Mouse (Mus musculus) thymus, postnatal 0 days (tissue): ENCODE data around the gene Nrxn3. TPM values are rescaled to one million over a fixed set of nuclear protein-coding genes. Genes with fewer than 3 reads are reported as not detected.

ENCODE experiments used
- DNase-seq: peaks from one replicate; pipeline ENCODE4 v3.0.0-alpha.2; 2015; ENCODE audit warnings: low spot score
- polyA plus RNA-seq: library from polyadenylated mRNA; unstranded; fragments of >200 nt; fragmentation: Nextera tagmentation; extraction: Ambion mirVana; gene quantifications from 2 replicates; pipeline ENCODE4 v1.2.1, GENCODE M21; 2015

Nrxn3 gene
- polyA plus RNA-seq, 1 experiment from 2014 or later: 0.17 TPM

DNA sequence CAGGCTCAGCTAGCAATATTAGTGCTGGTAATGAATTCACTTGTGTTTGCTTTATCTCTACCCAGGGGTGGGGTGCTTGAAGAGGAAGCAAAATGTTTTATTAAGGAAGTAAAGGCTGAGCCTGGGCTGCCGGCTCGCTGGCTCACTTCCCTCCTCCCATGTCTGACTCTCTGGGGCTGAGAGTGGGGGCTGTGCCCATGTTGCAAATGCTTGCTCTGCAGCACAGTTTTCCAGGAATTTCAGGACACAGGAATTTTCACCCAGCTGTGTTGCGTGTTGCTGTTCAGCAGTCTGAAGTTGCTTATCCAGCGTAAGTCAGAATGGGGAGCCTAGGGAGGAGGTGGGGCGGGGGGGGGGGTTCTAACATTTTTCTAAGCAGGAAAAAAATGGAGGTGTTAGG is 89.5 kb downstream of the Nrxn3 start:
- DNase-seq: no peak

DNA sequence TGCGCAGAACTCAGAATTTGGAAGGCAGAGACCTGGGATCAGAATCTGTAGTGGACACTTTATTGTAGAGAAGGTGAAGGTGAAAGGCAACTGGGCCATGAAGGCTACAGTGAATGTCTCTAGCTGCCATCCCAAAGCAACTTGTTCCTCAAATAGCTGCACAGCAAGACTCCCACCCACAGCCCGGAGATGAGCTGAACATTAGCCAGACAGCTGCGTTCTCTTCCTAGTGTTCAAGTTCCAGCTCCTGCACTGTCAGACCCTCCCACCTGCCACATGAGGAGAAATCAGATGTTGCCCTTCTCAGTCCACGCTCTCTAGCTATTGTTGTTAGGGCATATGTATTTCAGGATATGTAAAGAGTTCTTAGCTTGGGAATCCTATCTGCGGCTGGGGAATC is 94.2 kb downstream of the Nrxn3 start:
- DNase-seq: no peak

DNA sequence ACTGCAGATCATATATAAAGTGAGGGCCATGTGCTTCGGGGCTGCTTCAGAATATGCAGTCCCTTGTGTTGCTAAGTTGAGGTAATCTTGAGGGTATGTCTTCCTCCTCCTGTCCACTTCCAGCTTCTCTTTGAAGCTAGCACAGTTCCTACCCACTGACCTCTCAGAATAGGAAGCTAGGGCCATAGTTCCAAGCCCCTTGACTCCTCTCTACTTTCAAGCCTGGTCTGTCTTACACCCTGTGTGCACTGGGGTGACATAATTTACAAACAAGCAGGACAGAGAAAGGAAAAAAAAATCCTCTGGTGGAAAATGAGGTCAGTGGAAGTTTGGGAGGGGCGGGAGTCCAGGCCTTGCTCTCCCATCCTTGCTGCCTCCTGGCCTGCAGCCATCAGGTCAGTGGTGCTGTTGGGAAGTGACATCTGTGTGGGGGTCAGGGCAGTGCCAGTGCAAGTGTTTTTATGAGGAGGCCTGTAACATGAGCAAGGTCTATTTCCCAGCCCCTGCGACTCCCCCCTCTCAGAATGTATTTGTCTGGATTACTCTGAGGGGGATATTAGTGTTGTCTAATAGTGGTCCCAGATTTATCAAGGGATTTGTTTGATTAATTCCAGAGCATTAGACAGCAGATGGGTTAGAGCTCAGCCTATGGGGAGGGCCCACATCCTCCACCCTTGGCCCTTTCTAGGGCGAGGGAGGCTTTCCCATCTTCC is 96.1 kb downstream of the Nrxn3 start:
- DNase-seq: no peak

DNA sequence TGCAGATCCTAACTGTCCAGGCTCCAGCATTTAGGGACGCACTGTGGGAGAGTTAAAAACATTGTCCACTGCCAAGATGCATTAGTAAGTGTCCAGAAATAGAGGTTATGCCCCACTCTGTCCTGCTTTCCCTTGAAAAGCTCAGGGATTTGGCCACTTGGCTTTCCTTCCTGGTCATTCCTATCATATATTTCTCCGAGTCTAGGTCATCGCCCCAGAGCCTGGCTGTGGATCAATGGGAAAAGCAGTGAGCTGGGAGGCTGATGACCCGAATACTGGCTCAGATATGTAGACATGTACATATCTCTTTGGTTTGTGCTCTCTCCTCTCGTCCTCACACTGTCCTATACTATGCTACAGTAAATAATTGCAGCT is 96.6 kb downstream of the Nrxn3 start:
- DNase-seq: no peak

DNA sequence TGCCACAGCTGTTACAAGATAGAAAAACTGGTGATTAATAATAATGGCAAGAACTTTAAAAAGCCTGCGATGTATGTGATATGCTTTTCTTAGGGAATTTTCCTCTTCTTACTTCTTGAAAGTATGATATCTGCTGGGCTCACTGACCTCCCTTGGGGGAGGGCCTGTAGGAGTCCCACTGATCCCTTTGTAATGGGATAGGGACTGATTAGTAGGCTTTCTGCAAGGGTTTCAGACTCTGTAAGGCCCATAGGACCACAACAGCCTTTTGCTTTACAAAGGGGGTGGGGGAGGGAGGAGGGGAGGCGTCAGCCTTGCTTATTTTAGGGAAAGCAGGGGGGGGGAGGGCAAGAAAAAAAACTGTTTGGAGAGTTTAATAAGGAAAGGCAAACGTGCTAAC is 97.5 kb downstream of the Nrxn3 start:
- DNase-seq: no peak

DNA sequence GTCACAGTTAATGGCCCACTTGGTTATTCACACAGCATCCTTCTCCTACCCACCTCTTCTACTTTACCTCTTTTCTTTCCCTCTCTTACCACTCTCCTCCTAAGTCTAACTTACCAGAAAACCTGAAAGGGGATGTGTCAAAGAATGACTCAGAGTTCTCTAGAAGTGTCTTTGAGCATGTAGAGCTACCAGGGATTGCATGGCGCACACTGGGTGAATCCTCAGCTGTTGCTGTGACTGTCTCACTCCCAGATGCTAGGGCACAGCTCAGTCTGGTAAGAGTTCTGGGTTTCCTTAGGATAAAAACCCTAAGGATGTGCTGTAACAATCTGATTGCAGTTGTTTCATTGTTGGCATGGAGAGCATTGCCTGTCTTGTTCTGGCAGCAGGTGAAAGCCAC is 108.2 kb downstream of the Nrxn3 start:
- no peak for DNase-seq

DNA sequence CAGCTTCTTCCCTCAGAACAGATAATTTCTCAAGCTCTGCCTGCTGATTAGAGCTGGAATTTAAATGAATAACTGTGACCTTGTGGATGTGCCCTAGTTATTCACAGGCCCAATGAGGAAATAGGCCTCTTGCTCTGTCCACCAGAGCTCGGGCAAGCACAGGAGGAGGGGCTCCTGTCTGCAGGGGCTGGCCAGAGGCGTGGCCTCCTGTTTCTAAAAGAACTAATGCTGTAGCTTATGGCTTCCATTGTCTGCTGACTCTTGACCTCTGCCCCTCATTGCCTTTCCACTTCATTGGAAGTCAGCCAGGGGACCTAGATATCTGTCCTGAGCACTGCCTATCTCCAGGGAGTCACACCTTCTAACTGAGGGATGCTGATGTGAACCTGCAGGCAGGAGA is 113.1 kb downstream of the Nrxn3 start:
- no peak for DNase-seq

DNA sequence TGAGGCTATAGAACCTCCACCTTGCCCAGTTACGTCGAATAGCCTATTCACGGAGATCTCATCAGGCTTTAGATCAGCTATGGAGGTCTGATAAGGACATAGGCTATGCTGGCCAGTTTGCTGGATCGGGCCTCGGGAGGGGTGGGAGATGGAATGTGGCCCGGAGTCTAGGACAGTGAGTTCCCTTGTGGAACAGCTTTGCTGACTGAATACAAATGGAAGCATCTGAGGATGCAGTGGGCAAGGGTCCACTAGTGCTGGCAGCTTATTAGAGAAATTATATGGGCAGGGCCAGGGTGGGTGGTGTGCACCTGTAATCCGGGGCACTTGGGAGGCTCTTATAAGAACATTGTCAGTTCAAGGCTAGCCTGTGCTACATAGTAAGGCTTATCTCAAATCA is 117.0 kb downstream of the Nrxn3 start:
- no peak for DNase-seq

DNA sequence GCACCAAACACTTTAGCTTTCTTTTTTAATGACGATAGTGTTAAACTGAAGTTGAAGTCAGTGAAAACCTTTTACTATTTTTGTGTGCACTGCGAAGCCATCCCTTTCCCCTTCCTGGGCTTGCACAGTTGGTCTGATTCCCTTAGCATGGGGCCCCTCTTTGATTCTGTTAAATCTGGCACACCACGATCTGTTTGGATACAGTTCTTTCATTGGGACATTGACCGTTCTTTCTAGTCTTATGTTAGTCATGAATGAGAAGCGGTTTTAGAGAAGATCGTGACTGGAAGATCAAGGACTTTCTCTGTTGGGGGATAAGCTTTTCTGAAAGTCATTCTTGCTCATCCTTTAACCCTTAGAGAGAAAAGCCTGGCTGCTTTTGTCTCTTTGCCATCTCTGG is 118.7 kb downstream of the Nrxn3 start:
- DNase-seq: no peak

DNA sequence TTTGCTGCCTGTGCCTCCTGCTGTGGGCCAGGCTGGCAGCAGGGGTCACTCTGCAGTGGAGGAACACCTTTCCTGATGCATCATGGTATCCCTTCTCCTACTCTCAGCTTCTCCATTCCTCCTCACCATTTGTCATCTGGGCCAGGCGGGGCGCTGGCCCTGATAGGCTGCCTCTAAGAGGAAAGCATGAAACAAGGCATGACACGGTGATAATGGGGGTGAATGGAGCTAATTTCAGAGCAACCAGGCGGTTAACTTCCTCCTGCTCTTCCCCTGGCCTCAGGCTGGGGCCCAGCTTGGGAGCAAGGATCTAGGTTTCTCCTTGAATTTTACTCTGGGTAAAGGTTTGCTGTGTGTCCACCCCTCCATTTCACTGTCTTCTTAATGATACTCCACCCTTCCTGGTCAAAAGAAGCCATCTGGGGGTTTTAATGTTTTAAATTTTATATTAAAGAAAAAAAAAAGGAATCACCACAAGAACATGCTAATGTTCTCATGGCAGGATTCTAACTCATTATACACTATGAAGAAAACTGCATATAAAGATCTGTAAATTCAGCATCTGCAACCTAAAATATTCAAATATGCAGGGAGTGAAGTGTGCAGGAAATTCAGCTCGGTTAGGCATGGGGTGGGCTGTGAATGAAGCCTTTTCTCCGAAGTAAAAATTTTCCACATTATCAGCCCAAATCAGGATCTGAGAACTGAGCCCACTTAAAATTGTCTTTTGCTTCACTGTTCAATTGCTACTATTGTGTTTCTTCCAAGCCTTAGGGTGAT is 127.9 kb downstream of the Nrxn3 start:
- no peak for DNase-seq

DNA sequence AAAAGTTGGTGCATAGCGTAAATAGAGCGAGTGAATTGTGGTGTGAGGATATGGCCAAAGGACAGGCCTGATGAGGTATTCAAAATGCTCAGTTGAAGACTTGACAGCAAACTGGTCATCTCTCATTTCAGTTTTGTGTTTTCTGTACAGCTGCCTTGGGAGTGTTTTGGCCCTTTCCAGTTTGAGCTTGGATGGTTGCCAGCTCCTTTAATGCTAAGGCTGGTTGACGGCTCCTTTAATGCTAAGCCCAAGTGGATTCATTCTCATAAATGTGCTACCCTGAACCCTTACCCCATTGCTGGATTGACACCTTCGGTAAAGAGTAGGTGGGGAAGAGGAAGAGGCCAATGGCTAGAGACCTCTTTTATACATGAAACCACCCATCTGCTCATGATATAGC is 131.4 kb downstream of the Nrxn3 start:
- no peak for DNase-seq

DNA sequence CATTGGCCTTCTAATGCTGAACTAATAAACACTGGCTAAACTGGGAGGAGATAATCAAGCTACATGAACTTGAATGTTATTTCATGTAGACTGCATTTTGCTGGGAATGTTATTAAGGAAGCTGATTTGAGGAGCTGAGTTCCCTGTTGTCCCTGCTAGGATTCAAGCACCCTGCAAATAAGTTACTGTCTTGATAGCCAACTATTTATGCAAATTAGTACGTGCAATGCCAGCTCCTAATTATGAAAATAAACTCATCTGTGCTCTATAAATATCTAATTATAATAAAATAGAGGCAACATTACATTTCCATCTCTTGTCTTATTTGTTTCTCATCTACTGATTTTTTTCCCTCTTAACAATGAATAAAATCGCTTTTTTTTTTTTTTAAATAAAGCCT is 135.0 kb downstream of the Nrxn3 start:
- DNase-seq: no peak

DNA sequence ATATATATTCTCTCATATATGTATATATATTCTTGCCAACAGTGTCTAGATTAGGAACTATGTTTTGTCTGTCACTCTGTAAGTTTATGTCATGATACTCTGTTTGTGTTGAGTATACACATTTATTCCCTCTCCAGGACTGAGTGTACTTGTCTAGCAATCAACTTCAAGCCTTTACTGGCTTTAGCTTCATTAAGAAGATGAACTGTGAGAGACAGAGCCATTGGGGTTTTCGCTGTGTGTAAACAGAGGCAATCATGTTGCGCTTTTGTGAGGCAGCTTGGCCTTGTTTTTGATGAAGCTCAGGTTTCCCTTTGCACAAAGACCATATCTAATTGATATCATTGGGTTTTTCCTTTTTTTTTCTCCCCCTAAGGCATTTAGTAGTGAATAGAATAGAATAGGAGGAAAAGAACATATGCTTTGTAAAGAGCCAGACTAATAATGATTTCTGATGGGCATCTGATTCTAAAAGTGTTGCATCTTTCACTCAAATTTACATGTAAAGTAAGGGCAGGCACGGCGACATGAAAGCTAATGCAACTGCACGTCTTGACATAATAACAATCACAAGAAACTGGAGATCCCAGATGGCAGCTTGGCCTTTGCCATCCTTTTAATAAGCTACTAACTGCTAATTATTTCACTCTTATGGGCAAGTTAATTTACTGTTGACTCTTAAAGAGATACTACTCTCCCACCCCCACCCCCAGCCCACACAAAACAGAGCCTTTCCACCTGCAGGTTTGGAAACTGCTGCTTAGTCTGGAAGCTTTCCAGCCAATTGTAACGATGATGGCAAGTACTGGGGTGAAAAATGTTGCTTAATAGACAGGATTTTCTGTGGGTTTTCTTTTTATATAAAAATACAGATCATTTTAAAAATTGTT is 137.0 kb downstream of the Nrxn3 start:
- DNase-seq: no peak

DNA sequence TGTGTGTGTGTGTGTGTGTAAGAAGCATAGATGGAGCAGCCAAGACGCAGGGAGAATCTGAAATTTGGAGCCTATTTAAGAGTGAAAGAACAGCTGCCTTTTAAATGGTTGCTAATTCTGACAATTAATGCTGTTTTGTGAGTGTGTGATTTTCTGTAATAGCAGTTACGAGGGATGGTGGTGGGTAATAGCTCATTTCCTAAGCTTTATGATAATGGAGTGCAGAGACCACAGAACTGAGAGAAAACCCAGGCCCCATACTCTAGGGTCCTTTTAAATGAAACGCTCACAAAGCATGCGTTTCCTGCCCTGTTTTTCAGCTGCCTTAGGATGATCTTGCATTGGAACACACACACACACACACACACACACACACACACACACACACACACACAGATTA is 137.7 kb downstream of the Nrxn3 start:
- no peak for DNase-seq

DNA sequence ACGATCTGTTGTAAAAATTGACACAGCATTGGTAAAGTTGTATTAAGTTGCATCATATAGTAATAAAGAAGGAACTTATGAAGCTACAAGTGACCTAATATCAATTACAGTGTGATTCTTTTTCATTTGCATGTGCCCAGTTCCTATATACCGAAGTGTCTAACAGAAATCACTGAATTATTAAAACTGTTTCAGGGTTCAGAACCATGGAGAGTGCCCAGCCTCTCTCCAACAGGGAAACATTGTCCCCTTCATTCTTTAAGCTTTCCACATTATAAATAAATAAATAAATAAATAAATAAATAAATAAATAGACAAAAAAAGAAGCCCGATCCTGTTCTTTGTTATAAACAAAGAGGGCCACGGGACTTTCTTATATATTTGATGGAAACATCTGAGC is 140.4 kb downstream of the Nrxn3 start:
- no peak for DNase-seq

DNA sequence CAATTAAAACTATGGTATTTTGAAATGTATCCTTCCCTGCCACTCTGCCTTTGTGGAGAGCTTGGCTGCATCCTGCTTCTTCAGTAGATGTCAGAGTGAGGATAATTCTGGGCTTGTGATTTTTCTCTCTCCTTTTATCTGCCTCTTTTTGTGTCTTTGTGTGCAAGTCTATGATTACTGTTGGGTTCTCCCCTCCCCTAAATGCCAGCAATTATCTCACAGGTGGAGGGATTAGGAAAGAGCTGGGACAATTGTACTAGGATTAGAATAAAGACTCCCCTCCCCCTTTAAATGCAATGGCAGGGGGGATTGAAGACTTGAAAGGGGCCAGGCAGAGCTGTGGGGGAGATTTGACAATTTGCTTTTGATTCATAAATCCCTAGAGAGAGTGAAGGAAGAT is 145.6 kb downstream of the Nrxn3 start:
- no peak for DNase-seq

DNA sequence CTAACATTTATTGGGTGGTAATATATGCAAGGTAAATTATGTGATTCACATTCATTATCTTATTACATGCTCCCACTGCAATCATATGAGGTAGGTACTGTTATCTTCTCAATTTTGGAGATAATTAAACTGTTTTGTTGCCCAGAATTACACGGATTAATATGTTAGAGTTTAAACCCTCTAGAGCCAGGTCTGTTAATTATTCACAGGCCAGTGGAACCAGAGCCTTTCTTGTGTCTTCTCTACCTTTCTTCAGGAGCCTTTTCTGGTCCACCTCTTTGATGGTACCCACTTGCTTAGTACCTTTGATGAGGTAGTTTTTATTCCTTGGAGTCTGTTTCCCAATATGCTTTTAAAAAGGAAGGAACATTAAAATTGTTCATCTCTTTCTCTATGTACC is 174.7 kb downstream of the Nrxn3 start:
- DNase-seq: no peak

DNA sequence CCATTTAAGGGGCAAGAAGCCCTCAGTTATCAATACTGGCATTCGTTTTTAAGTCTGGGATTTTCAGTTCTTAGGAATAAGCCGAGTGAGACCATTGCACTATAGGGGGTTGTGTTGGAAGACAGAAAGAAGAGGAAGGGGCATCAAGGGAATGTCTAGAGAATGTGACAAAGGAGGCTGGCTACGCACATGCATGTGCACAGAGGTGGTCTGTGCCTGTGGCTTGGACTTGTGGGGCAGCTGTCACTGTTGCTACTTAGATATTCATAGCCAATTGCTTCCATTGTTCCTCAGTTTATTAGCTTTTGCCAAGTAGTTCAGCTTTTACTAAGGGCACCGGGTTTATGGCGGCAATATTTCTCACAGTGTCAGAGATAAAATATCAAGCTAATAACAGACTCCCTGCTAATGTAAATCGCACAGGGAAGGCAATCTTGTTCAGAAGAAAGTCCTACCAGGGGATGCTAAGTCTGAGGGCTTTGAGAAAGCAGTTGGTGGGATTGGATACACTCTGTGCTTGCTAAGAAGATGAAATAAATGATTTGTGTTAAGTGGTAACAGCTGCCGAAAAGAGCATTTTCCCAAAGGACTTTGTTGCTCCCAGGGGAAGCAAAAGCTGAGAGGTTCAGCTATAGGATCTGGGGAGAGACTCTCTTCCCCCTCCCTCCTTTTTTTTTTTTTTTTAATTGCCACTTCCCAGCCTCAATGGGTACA is 177.5 kb downstream of the Nrxn3 start:
- DNase-seq: no peak

DNA sequence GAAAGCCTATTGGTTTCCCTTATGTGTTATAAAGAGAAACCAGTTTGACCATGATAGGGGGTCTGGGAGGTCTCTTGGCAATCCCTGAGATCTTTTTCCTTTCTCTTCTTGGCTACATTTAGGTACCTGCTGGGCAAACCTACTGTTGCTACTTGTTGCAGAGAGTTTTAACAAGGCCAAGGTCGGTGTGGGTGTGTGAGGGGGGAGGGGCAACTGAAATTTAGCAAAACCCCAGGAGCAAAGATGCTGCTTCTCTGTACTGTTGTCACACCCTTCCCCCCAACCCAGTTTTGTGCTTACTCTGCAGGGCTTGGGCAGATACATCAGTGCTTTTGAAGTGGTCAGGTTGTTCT is 178.0 kb downstream of the Nrxn3 start:
- DNase-seq: no peak

DNA sequence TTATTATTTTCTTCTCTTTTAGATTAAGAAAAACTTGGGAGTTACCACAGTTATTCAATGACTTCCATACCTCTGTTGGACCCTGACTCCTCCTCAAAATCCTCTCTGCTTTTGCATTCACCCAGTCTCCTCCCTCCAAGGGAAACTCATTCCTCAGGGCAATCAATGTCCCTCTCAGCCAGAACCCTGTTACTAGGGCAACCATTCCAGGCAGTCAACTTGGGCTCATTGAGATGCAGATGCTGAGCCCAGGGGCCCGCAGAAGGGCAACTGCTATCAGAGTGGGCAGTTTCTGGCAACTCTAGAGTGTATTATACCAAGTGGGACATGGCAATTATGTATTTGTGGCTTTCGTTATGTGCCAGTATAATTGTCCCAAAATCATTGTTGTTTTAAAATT is 188.1 kb downstream of the Nrxn3 start:
- DNase-seq: no peak

DNA sequence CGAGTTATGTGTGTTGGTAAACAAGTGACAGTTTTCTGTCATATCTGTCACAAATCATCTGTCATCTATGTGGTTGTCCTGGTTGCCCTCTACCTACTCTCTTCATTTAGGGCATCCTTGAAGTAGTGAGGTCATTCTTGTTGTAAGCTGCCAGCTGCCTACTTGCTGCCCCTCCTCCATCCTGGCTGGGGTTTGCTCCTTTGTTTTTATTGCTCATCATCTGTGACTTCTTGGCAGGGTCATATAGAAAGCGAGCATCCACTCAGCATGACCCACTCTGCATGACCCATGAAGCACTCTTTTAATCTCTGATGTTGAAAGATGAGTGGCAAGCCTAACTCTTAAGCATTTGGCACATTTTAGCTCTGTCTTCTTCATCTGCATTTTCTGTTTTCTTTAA is 194.1 kb downstream of the Nrxn3 start:
- no peak for DNase-seq

DNA sequence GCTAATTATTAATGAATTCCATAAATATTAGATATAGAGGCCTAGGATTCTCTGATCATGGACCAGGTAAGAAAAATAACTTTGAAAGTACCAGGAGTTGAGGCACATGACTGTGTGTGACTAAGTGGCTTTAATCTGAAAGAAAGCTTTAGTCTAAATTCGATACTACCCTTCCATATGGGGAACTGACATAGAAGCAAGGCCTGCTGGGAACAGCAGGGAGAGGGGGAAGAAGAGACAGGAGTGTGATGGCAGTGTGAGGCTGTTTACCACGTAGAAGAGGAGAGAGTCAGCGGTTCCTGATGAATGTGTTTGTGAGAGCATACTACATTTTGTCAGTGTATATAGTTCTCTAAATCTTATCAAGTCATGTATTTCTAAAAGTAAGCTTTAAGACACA is 202.2 kb downstream of the Nrxn3 start:
- DNase-seq: no peak
